Mouse (Mus musculus): ENCODE data around the gene Gm45844. TPM values are rescaled to one million over a fixed set of nuclear protein-coding genes. Genes with fewer than 3 reads are reported as not detected.

Gm45844 gene
- polyA plus RNA-seq, 1 experiment from 2014 or later = 2.6 TPM

GRCm38 (mm10) chr7:7171227-7172147, 106.6 kb downstream of the Gm45844 start, which contains the start of gene Zfp418:
Gene Zfp418, plus strand, starts transcription at chr7:7171330.
- peak within 1 kb of the TSS; percentile 97 for H3K4me3 ChIP-seq
- H3K9ac ChIP-seq = peak within 1 kb of the TSS; percentile 93
- H3K36me3 ChIP-seq = peaks cover 9% of the 10 kb centered on the region
- 0 out of 2 replicates have a peak within 1 kb of the TSS, but pooled peaks have one; percentile 16 for H3K27ac ChIP-seq (ENCODE audit: poor library complexity, severe bottlenecking)
- ATAC-seq (ENCODE audit: insufficient number of reproducible peaks, low FRiP score) = peak; percentile 93
- no peaks in the 10 kb centered on the region for H3K27me3 ChIP-seq (replicated peaks)
- peak within 1 kb of the TSS; percentile 70 for H3K4me2 ChIP-seq
- 3% methylated on average over 26 of the region's 26 CpGs for WGBS
- H3K4me1 ChIP-seq (replicated peaks) = peaks cover 6% of the 10 kb centered on the region; the same call in 1 of the 2 replicates
- no peaks in the 10 kb centered on the region for H3K9me3 ChIP-seq (replicated peaks)

Small RNA genes lying within 50 kb of the gene (microRNA-seq; reads per million reads assigned to microRNA genes)
- gene Mir5620 = not detected

Other genes starting within 250 kb of the Gm45844 start
- 6.1 and 7.8 TPM in 2 replicates for gene Zfp954, start 156.8 kb downstream of the Gm45844 start, polyA plus RNA-seq (2016; fragmentation: Nextera tagmentation; extraction: Ambion mirVana)
- gene Zfp773, start 141.5 kb downstream of the Gm45844 start, polyA plus RNA-seq (2016; fragmentation: Nextera tagmentation; extraction: Ambion mirVana) = 0.99 and 1.1 TPM in 2 replicates
- 0.96 and 1.8 TPM in 2 replicates for gene Zfp418, start 107.0 kb downstream of the Gm45844 start, polyA plus RNA-seq (2016; fragmentation: Nextera tagmentation; extraction: Ambion mirVana)
- gene Zfp772, start 68.3 kb downstream of the Gm45844 start, polyA plus RNA-seq (2016; fragmentation: Nextera tagmentation; extraction: Ambion mirVana) = 4.9 and 5.1 TPM in 2 replicates
- gene Vmn2r29, start 31.0 kb downstream of the Gm45844 start, polyA plus RNA-seq (2016; fragmentation: Nextera tagmentation; extraction: Ambion mirVana) = 0.08 and 0.24 TPM in 2 replicates
- gene Clcn4, start 22.6 kb upstream of the Gm45844 start, polyA plus RNA-seq (2016; fragmentation: Nextera tagmentation; extraction: Ambion mirVana) = 44.6 and 45.7 TPM in 2 replicates
- not detected in 2 replicates for gene Vmn2r30, start 59.3 kb upstream of the Gm45844 start, polyA plus RNA-seq (2016; fragmentation: Nextera tagmentation; extraction: Ambion mirVana)
- gene Gm45783, start 96.3 kb upstream of the Gm45844 start, polyA plus RNA-seq (2016; fragmentation: Nextera tagmentation; extraction: Ambion mirVana) = not detected in 2 replicates
- not detected in 2 replicates for gene Vmn2r31, start 121.4 kb upstream of the Gm45844 start, polyA plus RNA-seq (2016; fragmentation: Nextera tagmentation; extraction: Ambion mirVana)
- gene Vmn2r32, start 201.7 kb upstream of the Gm45844 start, polyA plus RNA-seq (2016; fragmentation: Nextera tagmentation; extraction: Ambion mirVana) = not detected in 2 replicates